Mouse (Mus musculus) bone marrow macrophage, adult 2 months (primary cell): Measurements from ENCODE around the gene Arhgap32. TPM values are rescaled to one million over a fixed set of nuclear protein-coding genes. Genes with fewer than 3 reads are reported as not detected.

Source experiments
- H3K27ac ChIP-seq: 2 replicates; pipeline ENCODE4 v1.5.1; 2012; ENCODE audit warnings: low read depth, low read length; ENCODE audit not compliant: insufficient read depth
- H3K4me1 ChIP-seq: 2 replicates; pipeline ENCODE4 v1.6.1; 2012; ENCODE audit warnings: low read length; ENCODE audit not compliant: control insufficient read depth, insufficient read depth
- H3K4me3 ChIP-seq: 2 replicates; pipeline ENCODE4 v1.5.1; 2012; ENCODE audit warnings: mild to moderate bottlenecking, low read length, moderate library complexity; ENCODE audit not compliant: insufficient read depth
- CTCF ChIP-seq: IDR thresholded peaks from 2 replicates; pipeline ENCODE4 v1.5.1; 2012; ENCODE audit warnings: low read depth, mild to moderate bottlenecking, low read length, moderate library complexity
- POLR2A ChIP-seq: IDR thresholded peaks from 2 replicates; pipeline ENCODE4 v1.6.1; 2012; ENCODE audit warnings: mild to moderate bottlenecking, low read depth, low read length, borderline replicate concordance
- polyA plus RNA-seq: library from polyadenylated mRNA; stranded (reverse); fragments of >200 nt; gene quantifications from 2 replicates; pipeline ENCODE4 v1.2.4, GENCODE M21; 2012; ENCODE audit not compliant: missing spikeins, insufficient read depth, insufficient read length

Gene Arhgap32
- polyA plus RNA-seq, 1 experiment = 0.43 TPM

- no peak overlapping the region for H3K27ac ChIP-seq
- TF ChIP-seq POLR2A = no peak
- no peak for TF ChIP-seq CTCF
- no peak overlapping the region for H3K4me3 ChIP-seq
- no peaks in the 10 kb centered on the region for H3K4me1 ChIP-seq
Measured at GRCm38 (mm10) chr9:32136195-32136594, 20.3 kb downstream of the Arhgap32 start.

GRCm38 (mm10) chr9:32136680-32137295 lies 20.9 kb downstream of the Arhgap32 start:
- Histone ChIP-seq H3K4me3 (no peak overlapping the region), H3K27ac (no peak overlapping the region), H3K4me1 (no peaks in the 10 kb centered on the region)
- no peak for TF ChIP-seq POLR2A
- TF ChIP-seq CTCF = no peak

- no peak overlapping the region for H3K27ac ChIP-seq
- no peak overlapping the region for H3K4me3 ChIP-seq
- TF ChIP-seq POLR2A (no peak), CTCF (no peak)
- no peaks in the 10 kb centered on the region for H3K4me1 ChIP-seq
Measured at GRCm38 (mm10) chr9:32137697-32138426, 21.9 kb downstream of the Arhgap32 start.

GRCm38 (mm10) chr9:32138616-32139015 lies 22.7 kb downstream of the Arhgap32 start:
- TF ChIP-seq POLR2A = no peak
- no peak for TF ChIP-seq CTCF
- no peak overlapping the region for H3K4me3 ChIP-seq
- no peaks in the 10 kb centered on the region for H3K4me1 ChIP-seq
- no peak overlapping the region for H3K27ac ChIP-seq

- Histone ChIP-seq H3K4me1 (no peaks in the 10 kb centered on the region), H3K27ac (no peak overlapping the region), H3K4me3 (no peak overlapping the region)
- no peak for TF ChIP-seq POLR2A
- TF ChIP-seq CTCF = no peak
Measured at GRCm38 (mm10) chr9:32139641-32140040, 23.7 kb downstream of the Arhgap32 start.

- no peaks in the 10 kb centered on the region for H3K4me1 ChIP-seq
- TF ChIP-seq CTCF = no peak
- TF ChIP-seq POLR2A = no peak
- no peak overlapping the region for H3K4me3 ChIP-seq
- H3K27ac ChIP-seq = no peak overlapping the region
Measured at GRCm38 (mm10) chr9:32142834-32143233, 26.9 kb downstream of the Arhgap32 start.

GRCm38 (mm10) chr9:32143451-32143850 lies 27.5 kb downstream of the Arhgap32 start:
- no peak overlapping the region for H3K27ac ChIP-seq
- no peak overlapping the region for H3K4me3 ChIP-seq
- no peaks in the 10 kb centered on the region for H3K4me1 ChIP-seq
- no peak for TF ChIP-seq POLR2A
- no peak for TF ChIP-seq CTCF

- TF ChIP-seq POLR2A (no peak), CTCF (no peak)
- Histone ChIP-seq H3K4me1 (no peaks in the 10 kb centered on the region), H3K4me3 (no peak overlapping the region), H3K27ac (no peak overlapping the region)
Measured at GRCm38 (mm10) chr9:32146257-32146996, 30.5 kb downstream of the Arhgap32 start.

GRCm38 (mm10) chr9:32149241-32149640 lies 33.3 kb downstream of the Arhgap32 start:
- Histone ChIP-seq H3K27ac (no peak overlapping the region), H3K4me3 (no peak overlapping the region), H3K4me1 (no peaks in the 10 kb centered on the region)
- TF ChIP-seq CTCF (no peak), POLR2A (no peak)

GRCm38 (mm10) chr9:32149836-32150642 lies 34.1 kb downstream of the Arhgap32 start:
- Histone ChIP-seq H3K4me1 (no peaks in the 10 kb centered on the region), H3K4me3 (no peak overlapping the region), H3K27ac (no peak overlapping the region)
- no peak for TF ChIP-seq POLR2A
- no peak for TF ChIP-seq CTCF
